Mouse (Mus musculus) T-helper 1 cell (primary cell): ENCODE data around the gene Ercc5.

Experiments used
- in situ Hi-C: fragments of 300-600 bp; cut with MboI, MseI; formaldehyde crosslinking; loops from one replicate; pipeline ENCODE4 v1.15.1; 2025; ENCODE audit warnings: high pct_unique_total_duplicates

Gene Ercc5

GRCm38 (mm10) chr1:44173903-44174302 is 26.4 kb downstream of the Ercc5 start:
- in situ Hi-C loops: no loop called here

- in situ Hi-C loops: no loop called here
These were observed 30.5 kb downstream of the Ercc5 start for GRCm38 (mm10) chr1:44178086-44178485.

GRCm38 (mm10) chr1:44186396-44186795 is 38.9 kb downstream of the Ercc5 start:
- in situ Hi-C loops: no loop called here

- in situ Hi-C loops: no loop called here
These were observed 51.0 kb downstream of the Ercc5 start for GRCm38 (mm10) chr1:44198273-44199171.

GRCm38 (mm10) chr1:44202876-44203275 is 55.3 kb downstream of the Ercc5 start:
- in situ Hi-C loops: loop anchor here (25.0 kb wide), 1 partner anchor 1559 kb away; no protein-coding TSS in a partner anchor

GRCm38 (mm10) chr1:44214443-44214842 is 66.9 kb downstream of the Ercc5 start:
- in situ Hi-C loops: loop anchor here (25.0 kb wide), 1 partner anchor 1548 kb away; no protein-coding TSS in a partner anchor

- in situ Hi-C loops: loop anchor here (25.0 kb wide), 1 partner anchor 1546 kb away; no protein-coding TSS in a partner anchor
These were observed 69.0 kb downstream of the Ercc5 start for GRCm38 (mm10) chr1:44216352-44217116.

GRCm38 (mm10) chr1:44217118-44217517 is 69.6 kb downstream of the Ercc5 start:
- in situ Hi-C loops: loop anchor here (25.0 kb wide), 1 partner anchor 1545 kb away; no protein-coding TSS in a partner anchor

GRCm38 (mm10) chr1:44218876-44219275 is 71.3 kb downstream of the Ercc5 start, which contains the start of gene Mettl21e:
TSS of gene Mettl21e (minus strand) at chr1:44218961.
- in situ Hi-C loops: loop anchor here (25.0 kb wide), 1 partner anchor 1543 kb away; no protein-coding TSS in a partner anchor

- in situ Hi-C loops: no loop called here
These were observed 81.5 kb downstream of the Ercc5 start for GRCm38 (mm10) chr1:44229044-44229443.
